Mouse (Mus musculus): ENCODE data around the gene Fam178b. TPM values are rescaled to one million over a fixed set of nuclear protein-coding genes. Genes with fewer than 3 reads are reported as not detected.

Fam178b gene
- total RNA-seq, 2 experiments from 2014 or later, result 0.41 to 0.52 TPM

- DNase-seq (ENCODE audit: low spot score in 2 of 2), result no peak
These were observed 115.0 kb downstream of the Fam178b start for GRCm38 (mm10) chr1:36567818-36568603.

DNA sequence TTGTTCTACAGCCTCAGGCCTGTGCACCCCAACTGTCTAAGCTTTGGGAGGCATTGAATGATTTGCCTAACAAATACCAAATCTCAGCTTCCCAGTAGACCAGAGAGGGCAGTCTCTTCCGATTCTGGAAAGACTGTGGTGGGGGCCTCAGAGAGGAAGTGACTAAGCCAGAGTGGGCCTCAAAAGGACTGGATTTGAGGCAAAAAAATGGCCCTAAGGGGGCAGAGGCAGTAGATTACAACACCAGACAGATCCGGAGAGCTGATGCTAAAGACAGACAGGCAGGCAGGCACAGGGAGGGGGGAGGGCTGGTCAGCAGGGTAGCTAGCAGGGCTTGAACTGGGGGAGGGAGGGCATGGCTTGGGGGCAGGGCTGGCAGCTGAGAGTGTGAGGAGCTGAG is 116.6 kb downstream of the Fam178b start:
- no peak for DNase-seq (ENCODE audit: low spot score in 2 of 2)

GRCm38 (mm10) chr1:36564101-36564500 is 118.9 kb downstream of the Fam178b start:
- DNase-seq (ENCODE audit: low spot score in 2 of 2), result no peak

DNA sequence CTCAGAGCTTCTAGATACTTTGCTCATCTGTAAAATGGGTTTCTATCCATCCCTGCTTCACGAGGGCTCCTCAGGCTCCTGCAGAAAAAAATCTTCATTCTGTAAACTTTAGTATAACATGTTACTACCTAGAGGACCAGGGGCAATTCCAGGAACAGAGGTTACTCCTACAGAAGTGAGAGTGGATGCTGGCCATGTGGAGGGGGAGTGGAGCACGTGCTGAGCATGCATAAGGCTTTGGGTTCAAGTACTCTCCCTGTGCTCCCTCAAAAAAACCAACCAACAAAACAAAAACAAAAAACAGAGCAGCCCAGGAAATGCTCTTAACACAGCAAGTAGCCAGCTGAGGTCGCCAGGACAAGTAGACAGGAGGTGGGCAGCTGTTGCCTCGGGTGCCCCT is 119.4 kb downstream of the Fam178b start:
- DNase-seq (ENCODE audit: low spot score in 2 of 2), result no peak

DNA sequence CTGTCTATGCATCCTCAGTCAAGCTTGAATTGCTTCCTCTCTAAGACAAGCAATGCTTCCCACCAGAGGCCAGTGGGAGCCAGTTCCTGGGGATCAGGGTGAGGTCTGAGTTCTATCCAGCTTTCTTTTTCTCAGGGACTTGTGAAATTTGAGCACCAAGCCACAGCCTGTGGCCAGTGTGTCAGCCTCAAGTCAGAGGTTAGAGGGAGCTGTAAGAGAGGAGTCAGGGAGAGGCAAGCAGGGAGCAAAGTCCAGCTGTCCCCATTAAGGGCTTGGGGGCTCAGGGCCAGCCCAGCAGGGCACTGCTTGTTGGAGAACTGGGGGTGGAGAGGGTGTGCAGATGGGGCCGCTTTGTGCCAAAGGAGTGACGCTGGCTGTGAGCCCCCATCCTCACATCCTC is 119.8 kb downstream of the Fam178b start:
- DNase-seq (ENCODE audit: low spot score in 2 of 2), result no peak

DNA sequence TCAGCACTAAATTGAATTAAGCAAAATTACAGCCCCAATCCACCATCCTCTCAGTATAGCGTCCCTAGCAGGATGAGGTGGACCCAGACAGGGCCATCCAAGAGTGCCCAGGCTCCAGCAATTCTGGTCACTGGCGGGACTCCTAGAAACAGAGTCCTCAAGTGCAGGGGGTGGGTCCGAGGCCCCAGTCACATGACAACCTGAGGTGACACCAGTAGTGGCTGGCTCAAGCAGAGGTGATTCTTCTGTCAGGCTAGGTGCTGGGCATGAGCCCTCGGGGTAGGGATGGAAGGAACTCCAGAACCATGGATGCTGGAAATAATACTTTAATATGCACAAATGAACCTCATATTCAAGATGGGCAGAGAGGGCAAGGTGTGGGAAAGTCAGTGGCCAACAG is 120.6 kb downstream of the Fam178b start:
- no peak for DNase-seq (ENCODE audit: low spot score in 2 of 2)

GRCm38 (mm10) chr1:36560903-36561302 is 122.1 kb downstream of the Fam178b start:
- no peak for DNase-seq (ENCODE audit: low spot score in 2 of 2)

GRCm38 (mm10) chr1:36559888-36560287 is 123.1 kb downstream of the Fam178b start:
- no peak for DNase-seq (ENCODE audit: low spot score in 2 of 2)

- DNase-seq (ENCODE audit: low spot score in 2 of 2), result no peak
These were observed 123.7 kb downstream of the Fam178b start for GRCm38 (mm10) chr1:36559256-36559655.

DNA sequence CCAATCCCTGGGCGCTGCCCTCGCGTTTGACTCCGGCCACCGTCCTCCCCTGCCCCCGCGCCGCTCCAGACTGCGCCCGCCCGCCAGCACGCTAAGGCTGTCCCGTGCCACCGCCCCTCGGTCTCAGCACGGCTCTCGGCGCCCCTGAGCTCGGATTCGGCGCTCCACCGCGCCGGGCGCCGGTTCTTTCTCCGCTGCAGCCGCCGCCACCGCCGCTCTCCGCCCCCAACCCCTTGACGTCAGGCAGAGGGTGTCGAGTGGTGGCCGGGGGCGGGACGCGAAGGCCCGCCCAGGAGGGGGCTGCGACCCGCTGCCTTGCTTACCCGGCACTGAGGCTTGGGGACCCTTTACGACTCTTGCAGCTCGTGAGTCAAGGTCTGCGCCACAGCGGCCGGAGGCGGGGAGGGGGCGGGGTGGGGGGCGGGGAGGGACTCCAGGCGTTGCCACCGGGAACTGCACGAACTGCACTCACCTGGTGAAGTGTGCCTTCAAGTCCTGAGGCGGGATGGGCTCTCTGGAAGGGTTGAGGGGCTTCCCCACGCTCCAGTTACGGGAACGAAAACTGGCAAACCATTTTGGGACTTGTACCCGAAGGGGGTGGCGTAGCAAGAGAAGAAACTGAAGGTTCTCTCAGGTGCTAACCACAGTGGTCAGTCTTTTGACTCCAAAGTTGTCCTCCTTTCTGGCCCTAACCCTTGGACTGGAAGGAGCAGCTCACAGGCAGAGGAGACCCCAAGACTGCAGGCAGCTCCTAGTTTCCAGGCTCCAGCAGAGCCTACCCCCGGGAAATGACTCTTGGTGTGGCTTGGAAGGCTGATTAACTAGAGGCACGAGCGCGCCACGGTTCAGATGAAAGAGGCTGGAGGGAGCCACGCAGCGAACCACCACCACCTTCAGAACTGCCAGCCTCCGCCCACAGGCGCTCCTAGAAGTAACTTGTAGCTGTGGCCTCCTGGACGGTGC is 124.7 kb downstream of the Fam178b start, which contains the start of gene Sema4c:
Gene Sema4c, minus strand, starts transcription at position 319 of the 963 bp plus-strand sequence.
- peak; percentile 67 to 77 for DNase-seq (ENCODE audit: low spot score in 2 of 2)

GRCm38 (mm10) chr1:36557457-36558011 is 125.4 kb downstream of the Fam178b start:
- peak in 1 of 2 experiments; percentile 79 for DNase-seq (ENCODE audit: low spot score in 2 of 2)

GRCm38 (mm10) chr1:36556553-36557456 is 126.2 kb downstream of the Fam178b start:
- peak; percentile 95 to 97 for DNase-seq (ENCODE audit: low spot score in 2 of 2)

- DNase-seq (ENCODE audit: low spot score in 2 of 2), result no peak
These were observed 127.1 kb downstream of the Fam178b start for GRCm38 (mm10) chr1:36555798-36556395.

GRCm38 (mm10) chr1:36554633-36555399 is 128.2 kb downstream of the Fam178b start:
- DNase-seq (ENCODE audit: low spot score in 2 of 2), result no peak

- no peak for DNase-seq (ENCODE audit: low spot score in 2 of 2)
These were observed 130.5 kb downstream of the Fam178b start for GRCm38 (mm10) chr1:36552506-36552905.

DNA sequence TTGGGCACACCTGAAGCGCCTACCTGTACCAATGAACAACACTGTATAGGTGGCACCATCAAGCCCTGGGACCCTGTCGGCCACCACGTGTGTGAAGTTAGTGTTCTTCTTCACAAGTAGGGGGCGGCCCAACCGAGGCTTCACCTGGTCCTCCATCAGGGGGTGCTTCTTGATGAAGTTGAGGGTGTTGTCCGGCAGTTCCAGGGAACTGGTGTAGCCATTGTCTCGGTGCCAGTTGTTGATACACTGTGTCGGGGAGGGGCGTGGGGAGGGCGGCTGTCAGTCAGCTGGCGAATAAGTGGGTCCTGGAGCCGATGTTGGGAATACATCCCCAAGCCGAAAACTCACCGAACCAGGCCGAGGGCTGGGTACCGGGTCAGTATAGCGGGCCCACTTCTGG is 131.1 kb downstream of the Fam178b start:
- DNase-seq (ENCODE audit: low spot score in 2 of 2), result no peak

GRCm38 (mm10) chr1:36550075-36550863 is 132.7 kb downstream of the Fam178b start:
- DNase-seq (ENCODE audit: low spot score in 2 of 2), result no peak

- DNase-seq (ENCODE audit: low spot score in 2 of 2), result no peak
These were observed 133.5 kb downstream of the Fam178b start for GRCm38 (mm10) chr1:36549491-36549890.

- no peak for DNase-seq (ENCODE audit: low spot score in 2 of 2)
These were observed 134.2 kb downstream of the Fam178b start for GRCm38 (mm10) chr1:36548771-36549170.
